Mouse (Mus musculus): ENCODE measurements around the gene Dedd2.

- TF ChIP-seq CTCF (IDR thresholded peaks at IDR 0.05; ENCODE audit: low read depth) (no peak), EP300 (IDR thresholded peaks at IDR 0.05; ENCODE audit: low read depth) (no peak)
Measured at GRCm38 (mm10) chr7:25190806-25191205, 29.6 kb downstream of the Dedd2 start.

Data from liver, postnatal 0 days (tissue).